Mouse (Mus musculus) bone marrow macrophage, adult 2 months (primary cell): Measurements from ENCODE around the gene Fam71e1.

Source experiments
- CTCF ChIP-seq: IDR thresholded peaks from 2 replicates; pipeline ENCODE4 v1.5.1; 2012; ENCODE audit warnings: low read depth, mild to moderate bottlenecking, low read length, moderate library complexity
- POLR2A ChIP-seq: IDR thresholded peaks from 2 replicates; pipeline ENCODE4 v1.6.1; 2012; ENCODE audit warnings: mild to moderate bottlenecking, low read depth, low read length, borderline replicate concordance

GRCm38 (mm10) chr7:44463056-44463425 is 33.3 kb upstream of the Fam71e1 start:
- no peak for TF ChIP-seq POLR2A
- TF ChIP-seq CTCF = no peak
